Mouse (Mus musculus) bone marrow, adult 2 months (tissue): ENCODE measurements at regions not wholly inside any gene's neighbourhood (a gene's known extent, or its start where the extent isn't known, plus 50 kb on each side); places are given as distances from the start of the nearest gene placed in this dataset.

Experiments
- CTCF ChIP-seq: fragments of 200-500 bp; IDR thresholded peaks from 2 replicates; pipeline ENCODE4 v1.5.1; 2011; ENCODE audit warnings: low read length, control low read depth; ENCODE audit not compliant: control insufficient read depth, insufficient read depth
- POLR2A ChIP-seq: fragments of 200-500 bp; IDR thresholded peaks from 2 replicates; pipeline ENCODE4 v1.6.1; 2011; ENCODE audit warnings: low read depth, mild to moderate bottlenecking, control low read depth, low read length, borderline replicate concordance; ENCODE audit not compliant: control insufficient read depth

GRCm38 (mm10) chr4:124375581-124375980 lies 235.0 kb downstream of the 3100002H09Rik start:
- no peak for TF ChIP-seq CTCF
- no peak for TF ChIP-seq POLR2A
